Mouse (Mus musculus) neural tube, embryonic 11.5 days (tissue): ENCODE data around the gene Slc5a11. TPM values are rescaled to one million over a fixed set of nuclear protein-coding genes. Genes with fewer than 3 reads are reported as not detected.

Source experiments
- polyA plus RNA-seq: library from polyadenylated mRNA; unstranded; fragments of >200 nt; fragmentation: Nextera tagmentation; extraction: Ambion mirVana; gene quantifications from 2 replicates; pipeline ENCODE4 v1.2.1, GENCODE M21; 2014

Slc5a11 gene
- polyA plus RNA-seq, 1 experiment from 2014 or later = not detected

Other genes starting within 250 kb of the Slc5a11 start
- gene Rbbp6, start 249.1 kb upstream of the Slc5a11 start, polyA plus RNA-seq = 28.7 and 34.0 TPM in 2 replicates
- gene Tnrc6a, start 90.9 kb upstream of the Slc5a11 start, polyA plus RNA-seq = 46.2 and 57.3 TPM in 2 replicates
- gene Lcmt1, start 155.0 kb downstream of the Slc5a11 start, polyA plus RNA-seq = 63.5 and 69.8 TPM in 2 replicates
- 28.1 and 32.9 TPM in 2 replicates for gene Arhgap17, start 155.1 kb downstream of the Slc5a11 start, polyA plus RNA-seq
- gene Aqp8, start 247.5 kb downstream of the Slc5a11 start, polyA plus RNA-seq = 1.2 and 1.4 TPM in 2 replicates